Mouse (Mus musculus): ENCODE measurements around the gene Rbm8a2.

GRCm38 (mm10) chr1:176028397-176028796 is 49.5 kb upstream of the Rbm8a2 start:
- TF ChIP-seq CTCF (IDR thresholded peaks at IDR 0.05; ENCODE audit: borderline replicate concordance, insufficient read depth, low read length) (no peak), POLR2A (IDR thresholded peaks at IDR 0.05; ENCODE audit: low read depth, low read length) (no peak)

Measured in embryonic fibroblast, embryonic 13.5 days (primary cell).